Mouse (Mus musculus): Measurements from ENCODE around the gene Edem2.

DNA sequence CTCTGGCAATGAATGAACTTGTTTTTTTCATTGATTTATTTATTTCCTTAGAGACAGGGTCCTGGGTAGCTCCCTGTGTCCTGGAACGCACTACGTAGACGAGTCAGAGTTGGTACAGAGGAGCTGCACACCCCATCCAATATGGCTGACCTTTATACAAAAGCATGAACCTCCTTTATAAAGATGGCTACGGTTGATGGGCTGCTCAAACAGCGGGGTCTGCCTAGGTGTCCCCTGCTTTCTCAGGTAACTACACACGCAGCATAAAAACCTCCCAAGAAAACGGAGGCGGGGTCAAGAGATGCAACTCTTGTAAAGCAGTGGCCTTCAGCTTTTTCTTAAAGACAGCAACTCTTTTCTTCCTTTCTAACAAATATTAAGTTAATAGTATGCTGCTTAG is 61.4 kb downstream of the Edem2 start:
- TF ChIP-seq POLR2A (IDR thresholded peaks at IDR 0.05; ENCODE audit: low read depth, low read length) (no peak), CTCF (conservative IDR thresholded peaks at IDR 0.05; ENCODE audit: insufficient read depth, insufficient read length, low read depth, low read length) (no peak)

Data from kidney, adult 2 months (tissue).